Mouse (Mus musculus): ENCODE results near the gene Hlcs. TPM values are rescaled to one million over a fixed set of nuclear protein-coding genes. Genes with fewer than 3 reads are reported as not detected.

Gene Hlcs
- total RNA-seq, 2 experiments from 2014 or later, result 13.6 to 18.3 TPM

GRCm38 (mm10) chr16:94248721-94249120 is 64.7 kb downstream of the Hlcs start:
- no peak for DNase-seq

- no peak for DNase-seq
Measured at GRCm38 (mm10) chr16:94246976-94247375, 66.4 kb downstream of the Hlcs start.

GRCm38 (mm10) chr16:94246058-94246784 is 67.2 kb downstream of the Hlcs start:
- DNase-seq, result no peak

GRCm38 (mm10) chr16:94241126-94241525 is 72.2 kb downstream of the Hlcs start:
- DNase-seq, result peak in 1 of 2 experiments; percentile 25

GRCm38 (mm10) chr16:94240190-94240589 is 73.2 kb downstream of the Hlcs start:
- no peak for DNase-seq

- no peak for DNase-seq
Measured at GRCm38 (mm10) chr16:94239567-94239966, 73.8 kb downstream of the Hlcs start.

GRCm38 (mm10) chr16:94239146-94239545 is 74.2 kb downstream of the Hlcs start:
- no peak for DNase-seq

GRCm38 (mm10) chr16:94237130-94237484 is 76.3 kb downstream of the Hlcs start:
- DNase-seq, result no peak

- peak; percentile 65 to 67 for DNase-seq
Measured at GRCm38 (mm10) chr16:94236226-94237129, 76.9 kb downstream of the Hlcs start.

- no peak for DNase-seq
Measured at GRCm38 (mm10) chr16:94235718-94236117, 77.7 kb downstream of the Hlcs start.

- no peak for DNase-seq
Measured at GRCm38 (mm10) chr16:94234202-94234601, 79.2 kb downstream of the Hlcs start.

- DNase-seq, result no peak
Measured at GRCm38 (mm10) chr16:94230909-94231575, 82.3 kb downstream of the Hlcs start.

GRCm38 (mm10) chr16:94230499-94230898 is 82.9 kb downstream of the Hlcs start:
- no peak for DNase-seq

- no peak for DNase-seq
Measured at GRCm38 (mm10) chr16:94229890-94230289, 83.5 kb downstream of the Hlcs start.

GRCm38 (mm10) chr16:94228858-94229555 is 84.4 kb downstream of the Hlcs start:
- peak in 1 of 2 experiments; percentile 43 for DNase-seq

- no peak for DNase-seq
Measured at GRCm38 (mm10) chr16:94227328-94228018, 85.9 kb downstream of the Hlcs start.

GRCm38 (mm10) chr16:94223363-94223720 is 90.0 kb downstream of the Hlcs start:
- no peak for DNase-seq

GRCm38 (mm10) chr16:94222646-94223362 is 90.6 kb downstream of the Hlcs start:
- no peak for DNase-seq

- no peak for DNase-seq
Measured at GRCm38 (mm10) chr16:94210689-94211357, 102.5 kb downstream of the Hlcs start.

GRCm38 (mm10) chr16:94209626-94210025 is 103.7 kb downstream of the Hlcs start:
- peak in 1 of 2 experiments; percentile 44 for DNase-seq
